Mouse (Mus musculus) heart, postnatal 0 days (tissue): ENCODE measurements around the gene Pnpla1.

Experiments used
- CTCF ChIP-seq: IDR thresholded peaks from 2 replicates; pipeline ENCODE4 v1.5.1; 2016; ENCODE audit warnings: antibody characterized with exemption, control low read depth, low read depth
- EP300 ChIP-seq: IDR thresholded peaks from 2 replicates; pipeline ENCODE4 v1.6.1; 2016; ENCODE audit warnings: antibody characterized with exemption, low read depth

GRCm38 (mm10) chr17:28812345-28812744 is 45.9 kb upstream of the Pnpla1 start:
- TF ChIP-seq CTCF (no peak), EP300 (no peak)
